Mouse (Mus musculus): Measurements from ENCODE around the gene Noa1.
A peak's percentile ranks its signal among the peaks of the same experiment; 100 is the strongest.

The Noa1 gene

DNA sequence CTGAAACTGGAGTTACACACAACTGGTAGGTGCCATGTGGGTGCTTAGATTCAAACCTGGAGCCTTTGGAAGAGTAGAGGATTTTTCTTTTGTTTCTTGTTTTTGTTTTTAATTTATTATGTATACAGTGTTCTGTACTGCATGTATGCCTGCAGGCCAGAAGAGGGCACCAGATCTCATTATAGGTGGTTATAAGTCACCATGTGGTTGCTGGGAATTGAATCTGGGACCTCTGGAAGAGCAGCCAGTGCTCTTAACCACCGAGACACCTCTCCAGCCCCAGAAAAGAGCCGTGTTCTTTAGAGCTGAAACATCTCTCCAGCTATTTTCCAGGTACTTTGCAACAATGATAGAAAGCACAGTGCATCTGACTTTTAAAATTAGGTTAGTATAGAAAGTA, 19.3 kb downstream of the Noa1 start:
- no peak for DNase-seq (ENCODE audit: low spot score)

DNA sequence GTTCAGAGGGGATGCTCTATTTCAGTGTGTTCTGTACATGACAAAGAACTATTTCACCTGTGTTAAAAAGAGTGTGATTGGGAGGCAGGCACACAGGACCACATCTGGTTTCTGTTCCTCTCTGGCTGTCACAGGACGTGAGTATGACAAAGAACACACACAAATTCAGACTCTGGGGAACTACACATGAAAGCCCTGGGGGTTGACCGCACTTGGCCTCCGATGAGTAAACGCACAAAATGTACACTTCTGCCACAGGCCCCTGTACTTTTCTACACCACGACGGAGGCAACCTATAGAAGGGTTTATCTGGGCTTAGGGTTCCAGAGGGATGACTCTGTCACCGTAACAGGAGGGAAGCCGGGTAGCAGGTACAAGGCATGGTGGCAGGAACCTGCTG, 20.2 kb downstream of the Noa1 start:
- no peak for DNase-seq (ENCODE audit: low spot score)

- DNase-seq (ENCODE audit: low spot score) = no peak
These were observed 22.0 kb downstream of the Noa1 start for GRCm38 (mm10) chr5:77287901-77288300.

- DNase-seq (ENCODE audit: low spot score) = no peak
These were observed 23.0 kb downstream of the Noa1 start for GRCm38 (mm10) chr5:77286904-77287303.

- no peak for DNase-seq (ENCODE audit: low spot score)
These were observed 24.2 kb downstream of the Noa1 start for GRCm38 (mm10) chr5:77285685-77286084.

GRCm38 (mm10) chr5:77282242-77282641, 27.6 kb downstream of the Noa1 start:
- DNase-seq (ENCODE audit: low spot score) = no peak

GRCm38 (mm10) chr5:77281518-77282174, 28.2 kb downstream of the Noa1 start:
- no peak for DNase-seq (ENCODE audit: low spot score)

DNA sequence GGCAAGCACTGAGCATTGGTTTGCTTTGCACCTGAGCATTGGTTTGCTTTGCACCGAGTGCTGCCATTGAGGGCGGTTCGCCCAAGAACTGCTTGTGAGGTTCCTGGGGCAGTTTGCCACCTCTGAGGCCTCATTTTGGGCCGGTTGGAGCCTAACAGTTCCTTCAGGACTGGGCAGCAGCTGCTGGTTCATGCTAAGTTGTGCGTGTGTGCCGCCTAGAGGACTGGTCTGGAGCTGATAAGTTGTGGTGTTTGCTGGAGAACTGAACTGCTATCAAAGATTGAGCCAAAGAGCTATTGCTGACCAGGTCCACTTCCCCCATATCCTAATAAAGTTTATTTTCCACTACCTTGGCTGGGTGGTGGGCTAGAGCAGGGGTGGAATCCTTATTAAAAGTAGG, 32.7 kb downstream of the Noa1 start:
- no peak for DNase-seq (ENCODE audit: low spot score)

- DNase-seq (ENCODE audit: low spot score) = peak; percentile 63
These were observed 33.9 kb downstream of the Noa1 start for GRCm38 (mm10) chr5:77275950-77276349.

DNA sequence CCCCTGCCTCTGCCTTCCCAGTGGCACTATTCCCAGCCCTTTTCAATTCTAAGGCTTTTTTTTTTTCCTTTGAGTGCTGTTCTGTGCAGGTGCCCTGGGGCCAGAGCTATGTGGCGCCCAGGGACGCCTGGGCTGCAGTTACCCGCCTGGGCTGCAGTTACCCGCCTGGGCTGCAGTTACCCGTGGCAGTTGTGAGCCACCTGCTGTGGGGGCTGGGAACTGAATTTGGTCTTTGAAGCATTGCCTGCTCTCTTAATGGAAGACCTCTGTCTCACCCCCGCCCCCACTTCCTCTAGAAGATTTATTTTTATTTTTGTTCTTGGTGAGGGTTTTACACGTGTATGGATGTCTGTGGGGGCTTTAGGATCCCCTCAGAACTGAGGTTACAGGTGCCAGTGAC, 36.7 kb downstream of the Noa1 start:
- DNase-seq (ENCODE audit: low spot score) = no peak

GRCm38 (mm10) chr5:77269399-77269798, 40.5 kb downstream of the Noa1 start:
- no peak for DNase-seq (ENCODE audit: low spot score)

DNA sequence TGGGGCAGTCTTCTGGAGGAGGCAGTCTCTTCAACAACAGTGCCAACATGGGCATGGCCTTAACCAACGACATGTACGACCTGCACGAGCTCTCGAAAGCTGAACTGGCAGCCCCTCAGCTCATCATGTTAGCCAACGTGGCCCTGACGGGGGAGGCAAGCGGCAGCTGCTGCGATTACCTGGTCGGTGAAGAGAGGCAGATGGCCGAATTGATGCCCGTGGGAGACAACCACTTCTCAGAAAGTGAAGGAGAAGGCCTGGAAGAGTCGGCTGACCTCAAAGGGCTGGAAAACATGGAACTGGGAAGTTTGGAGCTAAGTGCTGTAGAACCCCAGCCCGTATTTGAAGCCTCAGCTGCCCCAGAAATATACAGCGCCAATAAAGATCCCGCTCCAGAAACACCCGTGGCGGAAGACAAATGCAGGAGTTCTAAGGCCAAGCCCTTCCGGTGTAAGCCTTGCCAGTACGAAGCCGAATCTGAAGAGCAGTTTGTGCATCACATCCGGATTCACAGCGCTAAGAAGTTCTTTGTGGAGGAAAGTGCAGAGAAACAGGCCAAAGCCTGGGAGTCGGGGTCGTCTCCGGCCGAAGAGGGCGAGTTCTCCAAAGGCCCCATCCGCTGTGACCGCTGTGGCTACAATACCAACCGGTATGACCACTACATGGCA, 41.8 kb downstream of the Noa1 start:
- no peak for DNase-seq (ENCODE audit: low spot score)

GRCm38 (mm10) chr5:77267441-77267840, 42.4 kb downstream of the Noa1 start:
- no peak for DNase-seq (ENCODE audit: low spot score)

GRCm38 (mm10) chr5:77266886-77267401, 42.9 kb downstream of the Noa1 start:
- peak; percentile 67 for DNase-seq (ENCODE audit: low spot score)

DNA sequence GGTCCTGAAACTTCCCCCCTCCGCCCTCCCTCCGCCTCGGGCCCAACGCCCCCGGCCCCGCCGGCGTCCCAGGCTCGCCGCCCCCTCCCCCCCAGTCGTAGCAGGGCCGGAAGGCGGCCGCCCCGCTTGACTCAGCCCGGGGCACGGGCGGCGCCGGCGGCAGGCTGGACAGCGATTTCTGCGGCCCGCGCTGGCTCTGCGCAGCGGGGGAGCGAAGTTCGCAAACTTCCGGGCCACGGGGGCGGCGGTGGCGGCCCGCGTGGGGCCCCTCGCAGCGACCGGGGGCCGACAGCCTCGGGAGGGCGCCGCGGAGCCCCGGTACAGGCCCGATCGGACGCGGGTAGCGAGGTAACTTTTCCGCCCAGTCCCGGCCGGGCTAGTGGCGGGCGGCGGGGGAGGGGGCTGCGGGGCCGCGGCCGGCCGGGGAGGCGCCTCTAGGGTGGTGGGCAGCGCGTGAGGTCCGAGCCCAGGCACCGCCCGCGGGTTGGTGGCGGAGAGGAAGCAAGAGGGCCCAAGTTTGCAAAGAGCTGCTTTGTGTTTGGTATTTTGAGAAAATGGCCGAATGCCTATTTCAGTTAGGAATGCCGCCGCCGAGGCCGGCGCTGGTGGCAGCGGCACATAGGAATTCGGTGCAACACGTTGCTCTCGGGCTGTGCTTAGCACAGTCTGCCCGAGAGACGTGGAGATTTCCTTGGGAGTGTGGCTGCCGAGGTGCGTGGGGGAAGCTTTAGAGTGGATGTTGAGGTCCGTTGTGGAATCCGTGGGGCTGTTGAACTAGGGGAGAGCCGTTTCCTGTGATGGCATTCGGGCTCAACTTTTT, 43.6 kb downstream of the Noa1 start:
- peak; percentile 71 for DNase-seq (ENCODE audit: low spot score)

DNA sequence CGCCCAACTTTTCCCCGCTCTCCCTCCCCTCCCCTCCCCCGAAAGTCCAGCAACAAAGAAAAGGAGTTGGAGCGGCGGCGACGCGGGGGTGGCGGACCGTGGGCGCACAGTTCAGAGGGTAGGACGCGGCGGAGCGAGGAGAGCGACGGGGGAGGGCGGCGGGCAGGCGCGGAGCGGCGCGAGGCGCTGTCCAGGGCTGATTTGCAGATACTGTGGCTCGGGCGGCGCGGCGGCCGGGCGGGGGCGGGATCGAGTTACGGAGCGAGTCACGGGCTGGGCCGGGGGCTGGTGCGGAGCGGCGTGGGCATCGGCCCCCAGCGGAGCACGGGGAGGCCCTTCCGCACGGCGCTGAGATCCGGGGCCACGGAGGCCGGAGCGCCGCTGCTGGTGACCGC, 44.2 kb downstream of the Noa1 start:
- peak; percentile 75 for DNase-seq (ENCODE audit: low spot score)

DNA sequence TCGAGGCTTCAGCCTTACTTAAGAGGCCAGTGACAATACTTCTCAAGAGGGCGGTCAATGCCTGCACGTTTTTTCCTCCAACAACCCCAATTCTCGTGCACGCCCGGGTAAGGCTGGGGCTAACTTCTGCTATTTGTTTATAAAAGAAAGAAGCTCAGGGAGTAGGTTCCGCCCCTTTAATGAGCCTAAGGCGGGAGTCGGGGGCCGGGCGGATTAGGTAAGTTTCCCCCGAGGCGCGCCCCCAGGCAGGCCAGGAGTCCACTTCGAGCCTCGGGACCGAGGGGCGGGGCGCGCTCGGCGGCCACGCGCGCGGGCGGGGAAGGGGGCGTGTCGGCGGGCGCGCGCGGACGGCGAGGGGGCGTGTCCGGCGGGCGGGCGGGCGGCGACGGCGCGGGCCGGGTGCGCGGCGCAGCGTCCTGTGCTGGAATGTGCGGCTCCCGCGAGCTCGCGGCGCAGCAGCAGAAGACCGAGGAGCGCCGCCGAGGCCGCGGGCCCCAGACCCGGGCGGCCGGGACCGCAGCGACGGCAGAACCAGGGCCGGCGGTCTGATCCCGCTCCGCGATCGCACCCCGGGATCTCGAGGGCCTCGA, 44.7 kb downstream of the Noa1 start, which contains the start of gene Rest:
Rest (plus strand) TSS at position 411 of the 590 bp plus-strand sequence.
- DNase-seq (ENCODE audit: low spot score) = peak; percentile 81

DNA sequence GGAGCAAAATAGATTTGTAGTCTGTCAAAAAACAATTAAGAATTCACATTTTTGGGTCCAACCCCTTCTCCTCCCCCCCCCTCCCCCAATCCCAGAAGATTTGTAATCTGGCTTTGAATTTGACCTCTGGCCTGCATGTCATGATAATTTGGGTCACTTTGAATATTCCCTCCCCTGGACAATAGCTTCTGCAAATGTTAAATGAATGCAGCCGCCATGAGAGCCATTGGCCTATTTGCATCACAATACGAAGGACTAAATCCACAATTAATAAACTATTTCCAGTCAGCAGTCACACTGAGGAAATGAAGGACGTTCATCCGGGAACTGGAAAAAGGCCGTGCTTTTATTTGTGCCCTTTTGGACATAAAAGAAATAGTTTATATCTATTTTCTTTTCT, 47.8 kb downstream of the Noa1 start:
- DNase-seq (ENCODE audit: low spot score) = no peak

- no peak for DNase-seq (ENCODE audit: low spot score)
These were observed 48.7 kb downstream of the Noa1 start for GRCm38 (mm10) chr5:77261137-77261536.

DNA sequence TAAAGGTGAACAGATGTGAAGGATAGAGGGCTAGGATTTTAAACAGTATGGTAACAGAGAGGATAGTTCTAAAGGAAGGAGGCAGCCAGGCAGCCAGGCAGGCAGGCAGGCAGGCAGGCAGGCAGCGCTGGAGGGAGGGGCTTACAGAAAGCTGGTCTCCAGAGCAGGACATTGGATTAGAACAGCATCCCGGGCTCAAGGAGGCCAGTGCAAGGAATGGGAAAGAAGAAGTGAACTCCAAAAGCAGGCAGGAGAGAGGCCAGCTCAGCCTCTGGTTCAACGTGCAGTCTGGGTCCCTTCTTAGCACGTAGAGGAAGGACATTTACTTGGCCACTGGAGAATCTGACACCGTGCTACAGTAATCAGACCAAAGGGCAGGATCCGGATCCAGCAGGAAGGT, 49.7 kb downstream of the Noa1 start:
- no peak for DNase-seq (ENCODE audit: low spot score)

DNA sequence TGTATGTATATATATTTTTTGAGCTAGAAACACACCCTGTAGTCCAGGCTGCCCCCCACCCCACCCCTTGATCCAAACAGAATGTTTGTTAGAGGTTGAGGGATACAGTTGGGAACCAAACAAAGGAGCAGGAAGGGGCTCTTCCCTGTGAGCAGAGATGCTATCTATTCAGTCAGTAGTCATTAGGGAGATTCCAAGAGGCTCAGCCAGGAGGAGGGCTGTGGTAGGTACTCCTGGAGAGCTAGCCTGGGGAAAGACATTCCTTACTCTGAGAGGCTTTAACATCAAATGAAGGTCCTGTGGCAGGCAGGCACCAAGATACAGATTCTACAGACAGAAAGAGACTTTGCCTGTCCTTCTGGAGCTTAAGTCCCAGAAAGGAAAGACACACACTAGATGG, 50.6 kb downstream of the Noa1 start:
- no peak for DNase-seq (ENCODE audit: low spot score)

- DNase-seq (ENCODE audit: low spot score) = no peak
These were observed 52.3 kb downstream of the Noa1 start for GRCm38 (mm10) chr5:77257603-77258002.
